Mouse (Mus musculus): ENCODE data around the gene Gys1. TPM values are rescaled to one million over a fixed set of nuclear protein-coding genes. Genes with fewer than 3 reads are reported as not detected.

The Gys1 gene
- polyA plus RNA-seq, 1 experiment from 2014 or later = 22.7 TPM

DNA sequence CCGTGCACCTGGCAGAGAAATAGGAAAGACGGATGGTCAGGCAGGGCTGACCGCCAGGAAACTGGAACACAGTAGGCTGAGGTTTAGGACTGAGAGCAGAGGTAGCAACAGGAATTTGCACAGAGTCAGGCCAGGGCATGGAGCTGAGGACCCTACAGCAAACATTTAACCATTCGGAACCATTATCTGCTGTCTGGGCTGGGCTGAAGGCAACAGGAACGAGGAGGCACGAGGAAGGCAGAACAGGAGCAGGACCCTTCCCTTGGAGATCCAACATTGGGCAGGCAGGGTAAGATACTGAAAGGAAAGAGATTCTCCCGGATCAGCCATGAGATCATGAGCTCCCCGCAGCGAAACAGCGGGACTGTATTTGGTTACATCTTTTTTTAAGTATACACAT lies 26.8 kb upstream of the Gys1 start:
- Histone ChIP-seq H3K27ac (no peak overlapping the region), H3K9ac (no peak overlapping the region), H3K4me1 (peaks cover 9% of the 10 kb centered on the region), H3K4me2 (no peak overlapping the region), H3K4me3 (no peak overlapping the region), H3K9me3 (no peaks in the 10 kb centered on the region), H3K36me3 (replicated peaks) (no peaks in the 10 kb centered on the region), H3K27me3 (replicated peaks) (peaks cover 78% of the 10 kb centered on the region)
- WGBS = 79% methylated on average over 10 of the region's 10 CpGs
- ATAC-seq (replicated peaks) = no peak

DNA sequence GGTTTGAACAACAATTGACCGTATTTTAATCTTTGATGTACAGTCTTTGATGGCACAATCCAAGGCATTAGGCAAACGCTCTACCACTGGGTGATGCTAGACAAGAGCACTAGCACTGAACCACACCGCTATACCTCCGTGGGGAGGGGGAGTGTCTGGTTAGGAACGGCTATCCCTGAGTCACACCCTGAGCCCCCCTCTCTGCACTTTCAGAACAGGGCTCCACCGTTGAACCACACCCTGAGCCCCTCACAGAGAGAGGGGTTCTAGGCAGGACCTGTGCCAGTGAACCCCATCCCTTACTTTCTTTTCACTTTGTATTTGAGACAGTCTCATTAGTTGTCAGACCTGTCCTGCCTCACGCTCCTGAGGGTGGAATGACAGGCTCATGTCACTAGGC lies 26.3 kb upstream of the Gys1 start:
- no peak overlapping the region for H3K9ac ChIP-seq
- no peak overlapping the region for H3K4me3 ChIP-seq
- no peak overlapping the region for H3K4me2 ChIP-seq
- peaks cover 10% of the 10 kb centered on the region for H3K4me1 ChIP-seq
- ATAC-seq (replicated peaks) = no peak
- H3K9me3 ChIP-seq = no peaks in the 10 kb centered on the region
- no peak overlapping the region for H3K27ac ChIP-seq
- no peaks in the 10 kb centered on the region for H3K36me3 ChIP-seq (replicated peaks)
- peaks cover 84% of the 10 kb centered on the region for H3K27me3 ChIP-seq (replicated peaks)
- WGBS = 72% methylated on average over 7 of the region's 7 CpGs

DNA sequence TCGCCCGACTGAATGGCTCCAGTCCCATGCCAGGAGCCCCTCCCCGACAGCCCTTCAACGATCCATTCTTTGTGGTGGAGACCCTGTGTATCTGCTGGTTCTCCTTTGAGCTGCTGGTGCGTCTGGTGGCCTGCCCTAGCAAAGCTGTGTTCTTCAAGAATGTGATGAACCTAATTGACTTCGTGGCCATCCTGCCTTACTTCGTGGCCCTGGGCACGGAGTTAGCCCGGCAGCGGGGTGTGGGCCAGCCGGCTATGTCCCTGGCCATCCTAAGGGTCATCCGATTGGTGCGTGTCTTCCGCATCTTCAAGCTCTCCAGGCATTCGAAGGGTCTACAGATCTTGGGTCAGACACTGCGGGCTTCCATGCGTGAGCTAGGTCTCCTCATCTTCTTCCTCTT lies 25.7 kb upstream of the Gys1 start:
- H3K4me1 ChIP-seq = peaks cover 16% of the 10 kb centered on the region
- H3K36me3 ChIP-seq (replicated peaks) = no peaks in the 10 kb centered on the region
- H3K9ac ChIP-seq = no peak overlapping the region
- ATAC-seq (replicated peaks) = no peak
- H3K27ac ChIP-seq = no peak overlapping the region
- no peak overlapping the region for H3K4me3 ChIP-seq
- H3K4me2 ChIP-seq = no peak overlapping the region
- H3K9me3 ChIP-seq = no peaks in the 10 kb centered on the region
- H3K27me3 ChIP-seq (replicated peaks) = peaks cover 90% of the 10 kb centered on the region
- 86% methylated on average over 17 of the region's 17 CpGs for WGBS

DNA sequence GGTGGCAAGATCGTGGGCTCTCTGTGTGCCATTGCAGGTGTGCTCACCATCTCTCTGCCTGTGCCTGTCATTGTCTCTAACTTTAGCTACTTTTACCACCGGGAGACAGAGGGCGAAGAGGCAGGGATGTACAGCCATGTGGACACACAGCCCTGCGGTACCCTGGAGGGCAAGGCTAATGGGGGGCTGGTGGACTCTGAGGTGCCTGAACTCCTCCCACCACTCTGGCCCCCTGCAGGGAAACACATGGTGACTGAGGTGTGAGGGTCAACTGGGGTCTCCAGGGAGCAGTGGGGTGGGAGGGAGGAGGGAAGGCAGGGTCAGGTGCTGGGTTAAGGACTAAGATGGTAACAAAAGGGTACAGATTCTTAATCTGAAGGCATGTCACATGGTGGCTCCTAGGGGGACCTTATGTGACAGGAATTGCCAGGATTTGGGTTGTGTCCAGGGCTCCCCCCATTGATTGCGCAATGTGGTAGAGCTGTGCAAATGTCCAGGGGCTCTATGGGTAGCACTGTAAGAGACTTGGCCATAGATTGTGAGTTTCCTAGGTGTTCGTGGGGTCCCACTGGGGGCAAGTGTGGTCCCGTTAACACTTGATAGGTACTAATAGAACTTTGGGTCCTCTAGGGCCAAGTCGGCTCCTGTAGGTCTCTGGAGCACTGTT lies 25.0 kb upstream of the Gys1 start:
- peaks cover 96% of the 10 kb centered on the region for H3K27me3 ChIP-seq (replicated peaks)
- H3K9ac ChIP-seq = no peak overlapping the region
- H3K9me3 ChIP-seq = no peaks in the 10 kb centered on the region
- H3K4me3 ChIP-seq = no peak overlapping the region
- ATAC-seq (replicated peaks) = no peak
- no peak overlapping the region for H3K4me2 ChIP-seq
- H3K4me1 ChIP-seq = peaks cover 20% of the 10 kb centered on the region
- no peaks in the 10 kb centered on the region for H3K36me3 ChIP-seq (replicated peaks)
- H3K27ac ChIP-seq = no peak overlapping the region
- 85% methylated on average over 8 of the region's 8 CpGs for WGBS

DNA sequence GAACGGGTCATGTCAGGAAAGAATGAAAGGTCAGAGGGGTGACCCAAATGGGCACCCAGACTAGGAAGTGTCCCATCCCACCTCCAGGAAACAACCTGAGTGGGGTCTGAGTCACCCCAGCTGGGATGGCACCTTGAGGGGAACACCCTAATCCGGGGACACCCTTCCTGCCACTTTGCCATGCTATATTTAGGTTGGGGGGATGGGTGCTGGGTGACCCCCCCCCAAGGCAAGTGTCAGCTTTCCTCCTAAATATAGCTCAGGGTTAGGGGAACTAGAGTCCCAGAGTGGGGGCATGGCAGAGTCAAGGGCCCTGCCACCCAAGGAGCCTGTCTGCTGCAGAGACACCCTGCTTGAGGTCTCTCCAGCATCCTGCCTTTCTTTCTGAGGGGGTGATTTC lies 22.2 kb upstream of the Gys1 start:
- ATAC-seq (replicated peaks) = no peak
- Histone ChIP-seq H3K27me3 (replicated peaks) (peaks cover 95% of the 10 kb centered on the region), H3K9ac (no peak overlapping the region), H3K4me3 (no peak overlapping the region), H3K36me3 (replicated peaks) (no peaks in the 10 kb centered on the region), H3K4me1 (peaks cover 11% of the 10 kb centered on the region), H3K9me3 (no peaks in the 10 kb centered on the region), H3K4me2 (no peak overlapping the region), H3K27ac (no peak overlapping the region)
- WGBS = 90% methylated on average over 2 of the region's 2 CpGs

DNA sequence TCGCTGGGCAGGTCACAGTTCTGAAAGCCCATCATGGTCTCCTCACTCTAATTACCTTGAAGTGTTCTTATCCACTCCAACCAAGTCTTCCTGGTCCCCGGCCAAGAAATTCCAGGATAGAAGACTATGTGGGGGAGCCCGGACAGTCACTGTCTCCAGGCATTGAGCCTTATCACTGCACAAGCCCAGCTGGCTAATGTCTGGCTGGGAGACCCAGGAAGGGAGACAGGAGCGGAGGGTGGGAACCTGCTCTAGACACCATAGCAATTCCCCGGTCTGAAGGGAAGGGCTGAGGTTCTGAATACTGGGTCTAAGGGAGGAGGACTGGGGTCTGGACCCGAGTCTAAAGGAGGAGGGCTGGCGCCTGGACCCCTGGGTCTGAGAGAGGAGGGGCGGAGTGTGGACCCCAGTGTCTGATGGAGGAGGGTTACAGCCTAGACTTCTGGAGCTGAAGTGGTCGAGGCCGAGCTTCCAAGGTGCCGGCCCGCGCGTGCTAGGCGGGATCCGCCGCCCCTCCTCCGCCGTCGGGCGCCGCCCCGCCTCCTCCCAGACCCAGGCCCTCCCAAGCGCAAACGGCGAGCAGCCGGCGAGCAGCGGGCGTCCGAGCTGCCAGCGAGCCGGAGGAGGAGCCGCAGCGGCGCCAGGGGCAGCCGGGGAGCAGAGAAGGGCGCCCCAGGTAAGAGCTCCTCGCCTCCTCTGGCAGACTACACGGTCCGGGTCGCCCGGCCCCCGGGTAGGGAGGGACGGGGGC lies 21.4 kb upstream of the Gys1 start, which contains the start of gene Ntf5:
TSS of gene Ntf5 (plus strand) at position 583 of the 751 bp plus-strand sequence.
- Histone ChIP-seq H3K9ac (peak within 1 kb of the TSS; percentile 46), H3K4me3 (peak within 1 kb of the TSS; percentile 44), H3K27me3 (replicated peaks) (peaks cover 95% of the 10 kb centered on the region), H3K9me3 (no peaks in the 10 kb centered on the region), H3K4me1 (peaks cover 11% of the 10 kb centered on the region), H3K36me3 (replicated peaks) (no peaks in the 10 kb centered on the region), H3K27ac (no peak within 1 kb of the TSS), H3K4me2 (peak within 1 kb of the TSS; percentile 88)
- 3% methylated on average over 35 of the region's 45 CpGs for WGBS
- ATAC-seq (replicated peaks) = peak; percentile 62

DNA sequence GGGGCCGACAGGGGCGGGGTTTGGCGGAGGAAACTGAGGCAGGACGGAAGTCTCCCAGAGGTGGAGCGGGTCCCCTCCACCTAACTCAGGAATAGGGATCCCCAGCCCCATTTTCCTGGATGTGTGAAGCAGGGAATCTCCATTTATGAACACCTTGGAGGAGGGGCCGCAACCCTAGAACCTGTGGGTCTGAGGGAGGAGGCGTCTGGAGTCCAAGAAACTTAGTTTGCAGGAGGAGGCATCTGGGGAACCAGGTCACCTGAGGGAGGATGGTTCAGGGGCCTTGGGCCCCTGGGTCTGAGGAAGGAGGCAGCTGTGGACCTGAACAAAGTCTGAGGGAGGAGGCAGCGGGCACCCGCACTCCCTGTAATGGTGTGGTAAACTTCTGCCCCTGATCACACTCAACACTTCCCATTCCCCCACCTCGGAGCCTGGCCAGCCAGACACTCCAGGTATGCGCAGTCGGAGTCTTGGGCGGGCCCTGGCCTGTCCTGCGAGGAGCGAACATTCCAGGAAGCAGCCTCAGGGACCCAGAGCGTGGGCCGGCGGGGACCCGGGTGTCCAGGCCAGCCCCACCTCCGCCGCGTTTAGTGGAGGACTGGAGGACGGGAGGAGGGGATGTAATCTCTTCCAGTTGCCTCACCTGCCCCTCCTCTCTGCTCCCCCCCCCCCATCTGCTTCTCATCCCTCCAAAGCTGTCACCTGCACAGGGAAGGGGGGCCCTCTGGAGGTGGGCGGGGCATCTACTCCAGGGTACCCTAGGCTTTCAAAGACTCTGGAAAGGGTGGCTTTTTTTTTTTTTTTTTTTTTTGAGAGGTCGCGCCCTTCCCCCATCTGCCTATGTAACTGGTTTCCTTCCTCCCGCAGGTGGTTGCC lies 20.5 kb upstream of the Gys1 start:
- Histone ChIP-seq H3K27me3 (replicated peaks) (peaks cover 95% of the 10 kb centered on the region), H3K9ac (peak overlapping the region; percentile 46), H3K36me3 (replicated peaks) (no peaks in the 10 kb centered on the region), H3K4me3 (peak overlapping the region; percentile 44), H3K4me2 (peak overlapping the region; percentile 88), H3K27ac (no peak overlapping the region), H3K4me1 (peaks cover 11% of the 10 kb centered on the region), H3K9me3 (no peaks in the 10 kb centered on the region)
- ATAC-seq (replicated peaks) = peak; percentile 51
- WGBS = 2% methylated on average over 26 of the region's 27 CpGs

DNA sequence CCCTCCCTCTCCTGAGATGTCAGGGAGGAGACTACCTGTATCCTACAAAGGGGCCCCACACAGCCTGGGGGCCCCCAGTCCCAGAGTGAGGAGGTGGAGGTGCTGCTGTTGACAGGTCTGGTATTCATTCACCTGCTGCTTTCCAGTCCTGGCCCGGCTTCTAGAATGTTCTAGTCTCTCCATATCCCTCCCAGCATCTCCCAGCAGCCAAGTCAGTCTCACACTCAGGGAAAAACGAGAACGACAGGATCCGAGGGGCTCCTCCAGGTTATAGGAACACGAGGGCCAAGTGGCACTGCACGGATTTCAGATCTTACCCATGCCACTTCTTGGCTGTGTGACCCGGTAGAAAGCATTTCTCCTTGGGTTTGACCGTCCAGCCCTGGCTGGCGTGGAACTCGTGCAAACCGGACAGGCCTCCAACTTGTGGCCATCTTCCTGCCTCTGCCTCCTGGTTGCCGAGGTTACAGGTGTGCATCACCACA lies 19.9 kb upstream of the Gys1 start:
- 38% methylated on average over 12 of the region's 12 CpGs for WGBS
- H3K9ac ChIP-seq = no peak overlapping the region

DNA sequence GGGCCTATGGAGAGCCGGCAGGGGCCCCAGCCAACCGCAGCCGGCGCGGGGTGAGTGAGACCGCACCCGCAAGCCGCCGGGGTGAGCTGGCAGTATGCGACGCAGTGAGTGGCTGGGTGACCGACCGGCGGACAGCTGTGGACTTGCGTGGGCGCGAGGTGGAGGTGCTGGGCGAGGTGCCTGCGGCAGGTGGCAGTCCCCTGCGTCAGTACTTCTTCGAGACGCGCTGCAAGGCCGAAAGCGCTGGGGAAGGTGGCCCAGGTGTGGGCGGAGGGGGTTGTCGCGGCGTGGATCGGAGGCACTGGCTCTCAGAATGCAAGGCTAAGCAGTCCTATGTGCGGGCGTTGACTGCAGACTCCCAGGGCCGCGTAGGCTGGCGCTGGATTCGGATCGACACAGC lies 19.0 kb upstream of the Gys1 start:
- Histone ChIP-seq H3K27me3 (replicated peaks) (peaks cover 94% of the 10 kb centered on the region), H3K4me1 (peaks cover 11% of the 10 kb centered on the region), H3K4me2 (peak overlapping the region; percentile 20), H3K36me3 (replicated peaks) (no peaks in the 10 kb centered on the region), H3K9me3 (no peaks in the 10 kb centered on the region), H3K9ac (no peak overlapping the region), H3K27ac (no peak overlapping the region), H3K4me3 (no peak overlapping the region)
- ATAC-seq (replicated peaks) = no peak
- WGBS = 8% methylated on average over 37 of the region's 37 CpGs

More for the DNA sequence above, 19.9 kb upstream of the Gys1 start:
- Histone ChIP-seq H3K27ac (no peak overlapping the region), H3K36me3 (replicated peaks) (no peaks in the 10 kb centered on the region), H3K4me3 (no peak overlapping the region), H3K4me2 (no peak overlapping the region), H3K27me3 (replicated peaks) (peaks cover 94% of the 10 kb centered on the region), H3K4me1 (peaks cover 11% of the 10 kb centered on the region), H3K9me3 (no peaks in the 10 kb centered on the region)
- ATAC-seq (replicated peaks) = no peak

DNA sequence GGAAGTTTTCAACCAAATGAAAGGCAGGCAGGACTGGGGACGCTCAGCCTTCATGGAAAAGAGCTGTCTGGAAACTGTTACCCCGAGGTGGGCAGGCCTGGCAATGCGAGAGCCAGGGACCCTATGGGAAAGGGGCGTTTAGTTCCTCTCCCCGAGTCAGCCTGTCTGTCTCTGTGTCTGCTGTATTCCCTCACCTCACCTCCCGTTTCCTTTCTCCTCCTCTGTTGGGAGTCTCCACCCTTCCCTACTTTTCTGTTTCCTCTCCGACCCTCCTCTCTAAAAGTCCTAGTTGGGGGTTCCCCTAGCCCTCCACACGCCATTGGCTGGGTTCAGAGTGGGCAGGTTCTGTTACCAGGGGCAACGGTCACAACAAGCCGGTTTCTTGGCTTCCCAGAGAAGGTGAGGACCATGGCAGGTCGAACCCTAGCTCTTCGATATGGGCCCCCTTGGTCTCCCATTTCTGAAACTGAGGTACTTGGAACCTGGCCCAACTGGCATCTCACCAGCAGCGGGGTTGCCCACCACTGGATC lies 16.6 kb upstream of the Gys1 start:
- Histone ChIP-seq H3K36me3 (replicated peaks) (peaks cover 17% of the 10 kb centered on the region), H3K4me3 (no peak overlapping the region), H3K4me1 (peaks cover 11% of the 10 kb centered on the region), H3K4me2 (no peak overlapping the region), H3K9ac (no peak overlapping the region), H3K27ac (no peak overlapping the region), H3K27me3 (replicated peaks) (peaks cover 80% of the 10 kb centered on the region), H3K9me3 (no peaks in the 10 kb centered on the region)
- WGBS = 12% methylated on average over 13 of the region's 13 CpGs
- ATAC-seq (replicated peaks) = no peak

DNA sequence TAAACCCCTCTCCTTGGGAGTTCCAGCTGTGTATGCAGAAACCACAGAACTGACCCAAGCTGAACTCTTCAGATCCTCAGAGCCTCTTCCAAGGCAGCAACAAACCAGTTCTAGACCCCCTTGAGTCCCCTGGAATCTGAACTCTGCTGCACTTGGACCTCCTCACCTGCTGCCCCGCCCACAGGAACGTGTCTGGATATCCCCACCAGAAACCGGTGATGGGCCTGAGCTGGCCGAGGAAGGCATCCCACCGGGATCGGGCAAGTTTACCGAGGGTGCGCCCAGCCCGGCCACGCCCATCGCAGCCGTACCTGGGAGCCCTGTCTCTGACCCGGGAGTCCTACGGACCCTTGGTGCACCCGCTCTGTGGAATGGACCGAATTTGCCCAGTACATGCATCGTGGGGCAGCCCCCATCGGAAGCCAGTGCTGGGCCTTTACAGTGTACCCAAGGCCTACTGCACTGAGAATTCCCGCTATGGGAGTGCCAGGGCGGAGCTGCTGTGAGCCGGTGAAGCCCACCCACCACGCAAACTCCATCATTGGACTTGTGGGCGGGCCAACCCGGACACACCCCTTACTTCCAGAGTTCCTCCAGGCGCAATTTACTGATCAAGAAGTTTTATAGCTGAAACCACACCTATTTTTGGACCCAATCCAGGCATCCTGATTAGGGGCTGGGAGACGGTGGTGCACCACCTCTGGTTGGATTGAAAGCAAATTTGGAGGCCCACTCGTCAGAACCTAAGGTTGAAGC lies 14.6 kb upstream of the Gys1 start:
- peaks cover 60% of the 10 kb centered on the region for H3K27me3 ChIP-seq (replicated peaks)
- ATAC-seq (replicated peaks) = no peak
- no peaks in the 10 kb centered on the region for H3K9me3 ChIP-seq
- H3K9ac ChIP-seq = no peak overlapping the region
- no peak overlapping the region for H3K4me3 ChIP-seq
- WGBS = 17% methylated on average over 27 of the region's 27 CpGs
- H3K4me1 ChIP-seq = no peaks in the 10 kb centered on the region
- no peak overlapping the region for H3K4me2 ChIP-seq
- no peak overlapping the region for H3K27ac ChIP-seq
- peaks cover 37% of the 10 kb centered on the region for H3K36me3 ChIP-seq (replicated peaks)
